Mouse (Mus musculus): ENCODE measurements at regions not wholly inside any gene's neighbourhood (a gene's known extent, or its start where the extent isn't known, plus 50 kb on each side); places are given as distances from the start of the nearest gene placed in this dataset.

DNA sequence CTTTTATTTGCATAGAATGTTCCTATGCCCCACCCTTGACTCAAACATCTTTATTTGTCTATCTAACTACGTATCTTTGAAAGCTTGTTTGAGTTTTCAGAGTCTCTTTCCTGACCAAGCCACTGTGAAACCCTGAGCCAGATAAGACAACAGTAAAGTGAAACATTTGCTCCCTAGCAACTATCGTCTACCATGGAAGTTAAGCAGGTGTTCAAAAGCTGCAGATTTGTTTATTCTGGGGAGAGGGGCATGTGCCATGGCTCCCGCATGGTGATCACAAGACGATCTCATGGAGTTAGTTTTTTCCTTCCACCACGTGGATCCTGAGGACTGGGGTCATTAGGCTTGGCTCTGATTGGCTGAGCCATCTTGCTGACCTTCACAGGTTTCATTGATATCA, 55.5 kb downstream of the Gm9972 start:
- no peak for DNase-seq (ENCODE audit: low spot score in 2 of 2)

DNA sequence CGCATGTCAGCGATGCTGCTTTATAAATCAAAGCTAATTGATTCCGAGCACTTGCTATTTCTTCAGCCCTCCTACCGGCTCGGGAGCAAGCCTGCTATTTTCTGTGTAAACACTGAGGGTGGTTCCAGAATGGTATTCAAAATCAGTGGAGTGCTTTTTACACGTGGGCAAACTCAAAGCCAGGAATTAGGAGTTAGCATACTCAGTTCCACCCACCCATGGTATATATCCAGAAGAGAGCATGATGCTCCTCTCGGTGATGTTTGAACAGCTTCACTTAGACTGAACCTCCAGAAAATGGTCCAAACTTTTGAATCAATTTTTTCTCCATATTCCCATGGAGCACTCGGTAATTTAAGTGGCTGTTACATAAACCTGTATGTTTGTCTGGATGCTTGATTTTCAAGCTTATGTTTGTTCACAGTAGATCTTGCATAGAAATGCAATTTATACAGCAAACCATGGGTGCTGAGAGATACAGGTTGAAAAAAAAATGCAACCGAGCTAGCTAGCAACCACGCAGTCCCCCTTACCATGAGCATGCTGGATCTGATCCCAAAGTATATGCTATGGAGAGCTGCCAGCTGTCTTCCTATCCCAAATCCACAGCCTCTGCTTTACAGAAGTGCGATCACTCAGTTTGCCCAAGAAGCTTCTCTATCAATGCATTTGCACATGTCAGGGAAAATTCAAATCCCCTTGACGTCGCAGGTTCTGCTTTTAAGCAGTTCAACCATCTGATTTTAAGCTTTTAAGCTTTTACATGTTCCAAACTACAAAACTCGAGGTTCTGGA, 56.8 kb downstream of the Gm9972 start:
- DNase-seq (ENCODE audit: low spot score in 2 of 2): peak in 1 of 2 experiments; percentile 9

GRCm38 (mm10) chr11:43092980-43093379, 56.7 kb upstream of the Atp10b start:
- no peak for DNase-seq (ENCODE audit: low spot score in 2 of 2)

DNA sequence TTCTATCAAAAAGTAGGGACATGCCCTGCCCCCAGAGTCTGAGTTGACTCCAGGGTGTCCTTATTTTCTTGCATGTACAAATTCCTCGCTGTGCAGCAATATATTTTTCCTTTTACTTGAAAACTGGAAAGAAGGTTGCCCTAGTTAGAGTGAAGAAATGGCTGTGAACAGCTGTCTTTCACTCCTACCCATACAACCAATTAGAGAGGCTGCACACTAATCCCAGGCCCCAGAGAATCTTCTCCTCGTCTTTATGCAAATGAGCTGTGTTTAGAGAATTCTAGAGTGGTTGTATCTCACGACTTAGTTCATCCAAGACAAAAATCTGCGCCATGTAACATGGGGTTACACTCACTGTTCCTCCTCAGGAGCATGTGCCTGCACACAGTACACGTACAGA, 53.7 kb upstream of the Atp10b start:
- DNase-seq (ENCODE audit: low spot score in 2 of 2): no peak

DNA sequence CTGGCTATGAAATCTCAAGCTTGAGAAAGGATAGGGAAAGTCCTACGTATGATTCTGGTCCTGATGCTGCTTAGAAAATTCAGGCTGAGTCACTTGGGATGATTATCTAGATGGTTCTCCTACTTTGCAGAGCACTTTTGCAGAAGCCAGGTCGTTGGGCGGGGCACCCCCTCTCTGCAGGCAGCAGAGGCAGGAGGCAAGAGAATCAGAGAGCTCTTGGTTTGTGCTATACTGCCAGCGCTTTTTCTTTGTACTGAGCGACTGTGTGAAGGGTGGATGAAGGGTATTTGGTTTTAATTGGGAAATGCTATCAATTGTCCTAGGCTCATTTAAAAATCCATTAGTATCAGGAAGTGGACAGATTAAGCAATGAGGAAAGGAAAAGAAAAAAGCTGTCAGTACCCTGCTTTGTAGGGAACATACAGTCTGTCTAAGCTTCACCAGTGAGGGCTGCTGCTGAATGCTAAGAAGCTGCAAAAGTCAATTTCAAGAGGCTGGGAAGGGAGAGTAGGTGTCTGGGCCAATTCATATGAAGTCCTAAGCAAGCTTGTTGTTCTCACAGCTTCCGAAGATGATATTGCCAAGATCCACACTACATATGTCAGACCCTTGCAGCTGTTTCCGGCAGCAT, 50.8 kb upstream of the Atp10b start:
- DNase-seq (ENCODE audit: low spot score in 2 of 2): peak in 1 of 2 experiments; percentile 9
